8 mouse cellular contexts compared by ENCODE assay signal in the genomic region with DNA sequence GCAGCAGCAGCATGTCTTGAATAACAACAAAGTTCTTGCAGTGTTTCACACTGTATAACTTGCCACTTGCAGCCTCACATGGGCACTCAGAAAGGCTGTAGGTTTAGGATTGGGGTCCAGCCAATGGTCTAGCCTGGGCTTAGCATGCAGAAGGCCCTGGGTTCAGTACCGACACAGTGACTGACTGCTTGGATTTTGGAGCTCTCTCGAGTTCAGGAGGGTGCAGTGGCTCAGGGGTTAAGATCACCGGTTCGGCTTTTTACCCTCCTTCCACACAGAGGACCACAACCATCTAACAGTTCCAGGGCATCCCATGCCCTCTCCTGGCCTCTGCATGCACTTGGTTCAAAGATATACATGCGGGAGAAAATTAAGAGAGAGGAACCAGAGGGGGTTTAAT. TPM values are rescaled to one million over a fixed set of nuclear protein-coding genes. Genes with fewer than 3 reads are reported as not detected.
DNase-seq lines count a peak whose midpoint lies in the region; ATAC-seq and TF ChIP-seq lines count a peak whose summit lies in the region.

No protein-coding gene starts in this region.

- DNase-seq in heart, adult 9 months (ENCODE audit: low spot score in 2 of 2) = no peak
- DNase-seq in ES-E14 (ENCODE audit: low read depth, low spot score) = no peak
- DNase-seq in spleen, adult 18-20 months = no peak
- no peak for DNase-seq in embryo, embryonic 11 days
- no peak for DNase-seq in Muller cell, postnatal 12 days (ENCODE audit: inconsistent ontology term)

- peak overlapping the region; percentile 90 for H3K4me2 ChIP-seq in heart, embryonic 11.5 days
- peak overlapping the region; percentile 98 for H3K4me2 ChIP-seq in heart, embryonic 16.5 days (ENCODE audit: low read depth, low read length)

- no peaks in the 10 kb centered on the region for H3K27me3 ChIP-seq in heart, embryonic 11.5 days (ENCODE audit: control insufficient read depth, insufficient read depth, low read length)
- H3K27me3 ChIP-seq in heart, embryonic 16.5 days (ENCODE audit: control insufficient read depth, insufficient read depth, low read length) = no peaks in the 10 kb centered on the region

- H3K9ac ChIP-seq in heart, embryonic 11.5 days (ENCODE audit: low read depth, low read length) = peak overlapping the region; percentile 91
- H3K9ac ChIP-seq in ES-E14 (ENCODE audit: insufficient read depth, low read depth, low read length, poor library complexity, severe bottlenecking) = 0 out of 2 replicates have a peak overlapping the region, but pooled peaks have one; percentile 79
- peak overlapping the region; percentile 98 for H3K9ac ChIP-seq in heart, embryonic 16.5 days (ENCODE audit: low read length)

- H3K36me3 ChIP-seq in heart, embryonic 11.5 days (ENCODE audit: control insufficient read depth, insufficient read depth, low read length) = no peaks in the 10 kb centered on the region
- peaks cover 6% of the 10 kb centered on the region; the same call in 1 of the 2 replicates for H3K36me3 ChIP-seq in ES-E14 (ENCODE audit: control insufficient read depth, insufficient read depth, low read length, poor library complexity, severe bottlenecking)
- no peaks in the 10 kb centered on the region for H3K36me3 ChIP-seq in heart, embryonic 16.5 days (ENCODE audit: control insufficient read depth, insufficient read depth)

- 30% methylated on average over 5 of the region's 5 CpGs for WGBS in heart, embryonic 11.5 days (ENCODE audit: insufficient replicate concordance)
- 20% methylated on average over 5 of the region's 5 CpGs for WGBS in heart, embryonic 16.5 days

- peak overlapping the region; percentile 98 for H3K27ac ChIP-seq in heart, embryonic 11.5 days (ENCODE audit: low read depth, low read length)
- H3K27ac ChIP-seq in ES-E14 (ENCODE audit: insufficient read depth, low read depth, low read length, poor library complexity, severe bottlenecking) = no peak overlapping the region
- H3K27ac ChIP-seq in heart, embryonic 16.5 days (ENCODE audit: low read length) = peak overlapping the region; percentile 100

- H3K4me1 ChIP-seq in heart, embryonic 11.5 days (ENCODE audit: control insufficient read depth, insufficient read depth, low read length) = peaks cover 14% of the 10 kb centered on the region
- H3K4me1 ChIP-seq in ES-E14 (ENCODE audit: control insufficient read depth in 2 of 2, insufficient read depth in 2 of 2, low read length in 2 of 2, poor library complexity in 1 of 2) = peaks cover 0 to 10% of the 10 kb centered on the region in 2 experiments; a peak in 1 of 4 replicates
- H3K4me1 ChIP-seq in heart, embryonic 16.5 days (ENCODE audit: control insufficient read depth, insufficient read depth, low read length) = peaks cover 22% of the 10 kb centered on the region

- H3K4me3 ChIP-seq in heart, embryonic 11.5 days (ENCODE audit: low read depth, low read length) = peak overlapping the region; percentile 85
- H3K4me3 ChIP-seq in ES-E14 (ENCODE audit: insufficient read depth in 1 of 2, low read depth in 1 of 2, low read length in 2 of 2, poor library complexity in 1 of 2, severe bottlenecking in 1 of 2) = peak overlapping the region in 1 of 2 experiments; percentile 86; a peak in 2 of 4 replicates
- H3K4me3 ChIP-seq in heart, embryonic 16.5 days (ENCODE audit: low read length) = peak overlapping the region; percentile 87

- no peaks in the 10 kb centered on the region for H3K9me3 ChIP-seq in heart, embryonic 11.5 days (replicated peaks; ENCODE audit: control insufficient read depth, low read length)
- H3K9me3 ChIP-seq in ES-E14 (ENCODE audit: control insufficient read depth, insufficient read depth, low read depth, low read length) = no peaks in the 10 kb centered on the region
- no peaks in the 10 kb centered on the region for H3K9me3 ChIP-seq in heart, embryonic 16.5 days (replicated peaks; ENCODE audit: control insufficient read depth, low read length)

- no peak for ATAC-seq in heart, embryonic 11.5 days (replicated peaks; ENCODE audit: insufficient number of reproducible peaks, low FRiP score, low TSS enrichment)
- ATAC-seq in heart, embryonic 16.5 days (replicated peaks; ENCODE audit: extremely low read depth, insufficient read depth, low FRiP score) = no peak
- ATAC-seq in megakaryocyte progenitor cell, adult 5-6 weeks (replicated peaks; ENCODE audit: poor library complexity) = 0 out of 2 replicates have a peak, but pooled peaks have one; percentile 0

- in situ Hi-C loops in ES-E14 (cut with MboI; ENCODE audit: low sequenced_read_pairs in 2 of 2, unreplicated experiment in 2 of 2) = no loop called here

TF ChIP-seq in ES-E14, 5 proteins besides CTCF, POLR2A, EP300 and RAD21:
- TF ChIP-seq HCFC1 (IDR thresholded peaks at IDR 0.05; ENCODE audit: borderline replicate concordance, insufficient read depth, low read length) (no peak), CHD2 (IDR thresholded peaks at IDR 0.05; ENCODE audit: low read depth, low read length) (no peak), MAFK (IDR thresholded peaks at IDR 0.05; ENCODE audit: insufficient read depth, low read depth, low read length) (no peak), ZNF384 (IDR thresholded peaks at IDR 0.05; ENCODE audit: low read depth, low read length) (no peak), ZC3H11A (IDR thresholded peaks at IDR 0.05; ENCODE audit: borderline replicate concordance, low read depth, low read length) (no peak)

RNA-seq across cellular contexts. Expression of a gene that starts 1.0 kb away (rescaled TPM):
- 184 and 194 TPM in 2 replicates for polyA plus RNA-seq in heart, embryonic 11.5 days (2014; fragmentation: Nextera tagmentation; extraction: Ambion mirVana)
- total RNA-seq in ES-E14 (2012; rRNA removed) = 95.6 and 124 TPM in 2 replicates
- polyA plus RNA-seq in heart, embryonic 16.5 days (2015; fragmentation: Nextera tagmentation; extraction: Ambion mirVana) = 188 and 205 TPM in 2 replicates
- 116 and 134 TPM in 2 replicates for total RNA-seq in megakaryocyte progenitor cell, adult 5-6 weeks (2015)
- 128 and 131 TPM in 2 replicates for total RNA-seq in megakaryocyte progenitor cell, adult 5-6 weeks (2017)

RNA-seq across cellular contexts. Expression of a gene that starts 6.4 kb away (rescaled TPM):
- 1.9 and 2.0 TPM in 2 replicates for polyA plus RNA-seq in heart, embryonic 11.5 days (2014; fragmentation: Nextera tagmentation; extraction: Ambion mirVana)
- 9.0 and 15.2 TPM in 2 replicates for total RNA-seq in ES-E14 (2012; rRNA removed)
- polyA plus RNA-seq in heart, embryonic 16.5 days (2015; fragmentation: Nextera tagmentation; extraction: Ambion mirVana) = 3.9 and 4.4 TPM in 2 replicates
- 6.5 and 10.2 TPM in 2 replicates for total RNA-seq in megakaryocyte progenitor cell, adult 5-6 weeks (2015)
- 1.00 and 5.3 TPM in 2 replicates for total RNA-seq in megakaryocyte progenitor cell, adult 5-6 weeks (2017)

RNA-seq across cellular contexts. Expression of a gene that starts 19.8 kb away (rescaled TPM):
- 47.8 and 55.6 TPM in 2 replicates for polyA plus RNA-seq in heart, embryonic 11.5 days (2014; fragmentation: Nextera tagmentation; extraction: Ambion mirVana)
- 126 and 186 TPM in 2 replicates for total RNA-seq in ES-E14 (2012; rRNA removed)
- polyA plus RNA-seq in heart, embryonic 16.5 days (2015; fragmentation: Nextera tagmentation; extraction: Ambion mirVana) = 54.4 and 56.0 TPM in 2 replicates
- 54.0 and 63.0 TPM in 2 replicates for total RNA-seq in megakaryocyte progenitor cell, adult 5-6 weeks (2015)
- total RNA-seq in megakaryocyte progenitor cell, adult 5-6 weeks (2017) = 62.0 and 67.2 TPM in 2 replicates

RNA-seq across cellular contexts. Expression of a gene that starts 22.3 kb away (rescaled TPM):
- polyA plus RNA-seq in heart, embryonic 11.5 days (2014; fragmentation: Nextera tagmentation; extraction: Ambion mirVana) = 9.2 and 10.8 TPM in 2 replicates
- 24.5 and 45.9 TPM in 2 replicates for total RNA-seq in ES-E14 (2012; rRNA removed)
- 25.1 and 26.2 TPM in 2 replicates for polyA plus RNA-seq in heart, embryonic 16.5 days (2015; fragmentation: Nextera tagmentation; extraction: Ambion mirVana)
- 3.6 TPM in 2 replicates for total RNA-seq in megakaryocyte progenitor cell, adult 5-6 weeks (2015)
- 3.5 and 3.8 TPM in 2 replicates for total RNA-seq in megakaryocyte progenitor cell, adult 5-6 weeks (2017)

RNA-seq across cellular contexts. Expression of a gene that starts 24.6 kb away (rescaled TPM):
- polyA plus RNA-seq in heart, embryonic 11.5 days (2014; fragmentation: Nextera tagmentation; extraction: Ambion mirVana) = not detected in 2 replicates
- total RNA-seq in ES-E14 (2012; rRNA removed) = not detected in 2 replicates
- 0.06 and 0.18 TPM in 2 replicates for polyA plus RNA-seq in heart, embryonic 16.5 days (2015; fragmentation: Nextera tagmentation; extraction: Ambion mirVana)
- not detected in 2 replicates for total RNA-seq in megakaryocyte progenitor cell, adult 5-6 weeks (2015)
- not detected in 2 replicates for total RNA-seq in megakaryocyte progenitor cell, adult 5-6 weeks (2017)
